Mouse (Mus musculus) left cerebral cortex, adult 2 months (tissue): ENCODE measurements around the gene Plcb1. TPM values are rescaled to one million over a fixed set of nuclear protein-coding genes. Genes with fewer than 3 reads are reported as not detected.

Source experiments
- DNase-seq, 2 experiments: peaks; one replicate each; pipeline ENCODE4 v3.0.0; 2021 to 2022; ENCODE audit warnings: low spot score in 2 of 2, mixed read lengths in 1 of 2; ENCODE audit errors: extremely low spot score in 1 of 2
- H3K27ac ChIP-seq: fragments of 200-600 bp; 2 replicates; pipeline ENCODE4 v1.8.1; 2022
- H3K4me3 ChIP-seq: fragments of 200-600 bp; 2 replicates; pipeline ENCODE4 v1.8.1; 2022
- CTCF ChIP-seq: fragments of 200-600 bp; IDR thresholded peaks from 2 replicates; pipeline ENCODE4 v1.8.1; 2022; ENCODE audit warnings: antibody characterized with exemption, mild to moderate bottlenecking, moderate library complexity
- intact Hi-C: fragments of 180-260 bp; cut with DNase I; formaldehyde crosslinking; loops from one replicate; pipeline ENCODE4 v1.15.1; 2025
- total RNA-seq, 2 experiments: library from RNA; stranded (reverse); gene quantifications; 2 replicates each; pipeline ENCODE4 v1.2.3; 2021

Gene Plcb1
- total RNA-seq, 2 experiments from 2014 or later, result 183 to 185 TPM

GRCm38 (mm10) chr2:134942919-134943318 lies 157.1 kb downstream of the Plcb1 start:
- no peak for DNase-seq
- intact Hi-C loops, result no loop called here
- no peak for TF ChIP-seq CTCF
- Histone ChIP-seq H3K4me3 (no peak overlapping the region), H3K27ac (no peak overlapping the region)

DNA sequence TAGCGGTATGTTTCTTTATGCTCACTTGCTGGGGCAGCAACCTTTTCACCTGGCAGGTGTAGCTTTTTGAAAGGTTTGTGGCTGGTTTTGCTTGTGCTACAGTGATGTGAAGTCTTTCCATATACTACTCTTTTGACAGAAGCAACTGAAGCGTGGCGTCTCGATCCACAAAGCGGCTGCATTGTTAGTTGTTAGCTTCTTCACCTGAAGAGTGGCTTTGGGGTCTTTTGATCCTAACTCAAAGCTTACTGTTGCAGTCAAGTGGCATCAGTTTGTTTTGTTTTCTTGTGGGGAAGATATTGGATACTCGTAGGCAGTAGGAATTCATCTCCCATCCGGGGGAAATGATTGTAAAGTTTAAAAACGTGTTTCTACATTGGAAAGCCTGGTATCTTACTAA lies 160.5 kb downstream of the Plcb1 start:
- Histone ChIP-seq H3K4me3 (no peak overlapping the region), H3K27ac (no peak overlapping the region)
- no peak for TF ChIP-seq CTCF
- intact Hi-C loops, result no loop called here
- DNase-seq, result no peak

DNA sequence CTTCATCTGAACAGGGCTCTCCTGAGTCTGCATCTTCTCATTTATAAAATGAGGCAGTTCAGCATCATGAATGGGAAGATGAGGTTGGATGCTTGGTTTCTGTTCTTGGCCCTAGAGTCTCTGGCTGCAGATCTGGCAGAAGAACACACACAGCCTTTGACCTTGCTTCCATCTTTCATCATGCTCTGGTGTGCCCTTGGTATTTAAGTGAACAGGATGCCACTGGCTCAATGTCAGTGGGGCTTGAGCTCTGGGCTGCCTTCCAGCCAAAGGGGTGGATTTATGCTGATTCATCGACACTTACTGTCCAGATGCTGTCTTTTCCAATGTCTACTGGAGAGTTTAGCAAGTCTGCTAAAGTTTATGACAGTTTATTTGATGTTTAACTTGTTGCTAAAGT lies 161.0 kb downstream of the Plcb1 start:
- no peak overlapping the region for H3K4me3 ChIP-seq
- DNase-seq, result no peak
- no peak for TF ChIP-seq CTCF
- H3K27ac ChIP-seq, result no peak overlapping the region
- intact Hi-C loops, result no loop called here

DNA sequence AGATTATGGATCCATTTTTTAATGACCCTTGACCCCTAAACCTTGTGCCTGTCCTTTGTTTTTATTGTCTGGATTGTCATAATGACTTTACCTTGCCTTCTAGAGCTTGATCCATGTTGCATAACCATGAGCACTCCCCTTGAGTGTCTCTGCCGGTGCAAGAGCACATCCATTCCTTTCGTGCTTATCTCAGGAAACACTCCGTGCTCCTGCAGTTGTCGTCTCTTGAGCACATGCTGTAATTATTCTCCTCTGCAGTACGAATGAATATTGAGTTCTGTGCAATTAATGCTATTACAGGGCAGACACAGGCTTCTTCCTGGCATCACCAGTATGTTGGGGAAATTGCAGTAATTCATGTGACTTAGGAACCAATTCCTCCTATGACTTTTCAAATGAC lies 166.2 kb downstream of the Plcb1 start:
- no peak for TF ChIP-seq CTCF
- DNase-seq, result no peak
- intact Hi-C loops, result no loop called here
- Histone ChIP-seq H3K27ac (no peak overlapping the region), H3K4me3 (no peak overlapping the region)

- H3K4me3 ChIP-seq, result no peak overlapping the region
- intact Hi-C loops, result no loop called here
- TF ChIP-seq CTCF, result no peak
- DNase-seq, result no peak
- H3K27ac ChIP-seq, result no peak overlapping the region
These were observed 170.6 kb downstream of the Plcb1 start for GRCm38 (mm10) chr2:134956436-134956835.

GRCm38 (mm10) chr2:134966131-134966530 lies 180.3 kb downstream of the Plcb1 start:
- Histone ChIP-seq H3K27ac (no peak overlapping the region), H3K4me3 (no peak overlapping the region)
- no peak for TF ChIP-seq CTCF
- intact Hi-C loops, result no loop called here
- DNase-seq, result no peak

- intact Hi-C loops, result no loop called here
- DNase-seq, result no peak
- no peak overlapping the region for H3K4me3 ChIP-seq
- TF ChIP-seq CTCF, result no peak
- H3K27ac ChIP-seq, result no peak overlapping the region
These were observed 182.5 kb downstream of the Plcb1 start for GRCm38 (mm10) chr2:134968380-134968779.

- no peak for TF ChIP-seq CTCF
- DNase-seq, result no peak
- Histone ChIP-seq H3K4me3 (no peak overlapping the region), H3K27ac (no peak overlapping the region; the same call in 1 of the 2 replicates)
- intact Hi-C loops, result loop anchor here (5.0 kb wide), 1 partner anchor 125 kb away; no protein-coding TSS in a partner anchor
These were observed 186.5 kb downstream of the Plcb1 start for GRCm38 (mm10) chr2:134972376-134972775.

DNA sequence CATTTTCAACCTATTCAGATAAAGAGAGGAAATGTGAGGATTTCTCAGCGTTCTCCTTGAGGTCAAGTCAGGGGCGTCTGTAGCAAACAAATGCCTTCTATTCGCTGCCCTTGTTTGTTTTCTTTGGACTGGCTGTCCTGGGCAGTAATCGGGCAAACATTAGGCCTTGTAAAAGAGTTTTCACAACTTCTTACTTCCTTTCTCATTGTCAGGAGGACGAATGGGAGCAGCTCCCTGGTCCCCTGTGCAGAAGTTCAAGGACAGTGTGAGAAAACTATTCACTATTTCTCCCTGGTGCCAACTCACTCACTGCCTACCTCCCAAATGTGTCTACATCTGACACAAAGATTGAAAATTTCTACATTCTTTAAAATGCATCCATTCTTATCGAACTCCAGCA lies 188.8 kb downstream of the Plcb1 start:
- TF ChIP-seq CTCF, result no peak
- intact Hi-C loops, result loop anchor here (5.0 kb wide), 1 partner anchor 127 kb away; no protein-coding TSS in a partner anchor
- H3K27ac ChIP-seq, result no peak overlapping the region; the same call in 1 of the 2 replicates
- no peak for DNase-seq
- H3K4me3 ChIP-seq, result no peak overlapping the region

- H3K27ac ChIP-seq, result no peak overlapping the region
- no peak for DNase-seq
- TF ChIP-seq CTCF, result no peak
- no peak overlapping the region for H3K4me3 ChIP-seq
- intact Hi-C loops, result no loop called here
These were observed 191.0 kb downstream of the Plcb1 start for GRCm38 (mm10) chr2:134976796-134977330.

DNA sequence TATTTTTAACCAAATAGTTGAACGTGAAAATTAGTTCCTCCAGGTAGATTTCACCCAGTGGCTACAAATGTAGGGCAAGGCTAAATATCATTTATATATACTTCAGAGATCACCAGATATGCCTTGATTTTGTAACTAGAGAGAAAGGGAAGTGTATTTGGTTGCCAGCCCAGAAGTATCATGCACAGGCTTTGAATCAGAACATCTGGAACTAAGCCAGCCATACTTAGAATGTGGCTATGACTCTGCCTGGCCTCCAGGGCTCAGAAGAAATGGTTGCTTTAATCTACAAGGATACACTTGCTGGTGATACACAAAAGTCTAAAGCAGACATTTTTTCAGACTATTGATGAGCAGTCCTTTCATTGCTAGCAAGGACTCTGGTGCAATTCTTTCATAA lies 191.8 kb downstream of the Plcb1 start:
- TF ChIP-seq CTCF, result no peak; the same call in 1 of the 2 replicates
- no peak overlapping the region for H3K27ac ChIP-seq
- no peak for DNase-seq
- no peak overlapping the region for H3K4me3 ChIP-seq
- intact Hi-C loops, result no loop called here

DNA sequence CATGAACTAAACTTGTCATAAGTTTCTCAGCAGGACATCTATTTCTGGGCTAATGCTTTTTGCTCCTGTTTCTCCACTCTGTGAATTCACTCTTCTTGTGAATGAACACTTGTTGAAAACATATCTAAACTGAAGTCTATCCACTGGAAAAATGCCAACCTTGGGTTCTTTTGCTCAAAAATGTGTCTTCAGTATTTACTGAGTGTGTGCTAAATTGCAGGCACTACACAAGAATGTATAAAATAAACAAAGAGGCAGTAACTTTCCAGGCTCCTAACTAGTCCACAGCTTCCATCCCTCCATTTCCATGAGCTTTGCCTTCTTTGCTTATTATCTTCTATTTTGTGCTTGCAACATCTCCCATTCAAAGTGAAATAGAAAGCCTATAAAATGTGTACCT lies 195.5 kb downstream of the Plcb1 start:
- no peak for DNase-seq
- no peak overlapping the region for H3K4me3 ChIP-seq
- intact Hi-C loops, result no loop called here
- H3K27ac ChIP-seq, result no peak overlapping the region
- TF ChIP-seq CTCF, result no peak

DNA sequence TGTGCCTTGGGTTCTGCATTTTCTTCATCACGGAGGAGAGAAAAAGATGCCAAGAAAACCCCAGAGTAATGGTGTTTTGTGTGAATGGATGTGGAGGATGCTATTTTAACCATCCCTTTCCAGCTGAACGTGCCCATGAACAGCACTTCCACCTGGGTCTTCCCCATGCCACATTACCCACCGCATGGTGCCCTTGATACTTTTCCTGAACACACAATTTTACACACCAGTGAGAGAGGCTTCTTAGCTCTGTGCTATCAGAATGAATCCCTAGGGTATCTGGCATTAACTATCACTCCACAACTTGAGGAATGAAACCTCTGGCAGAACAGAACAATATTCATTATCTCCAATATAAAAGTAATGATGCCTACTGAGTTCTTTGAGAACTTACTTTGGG lies 199.0 kb downstream of the Plcb1 start:
- no peak for TF ChIP-seq CTCF
- Histone ChIP-seq H3K27ac (no peak overlapping the region), H3K4me3 (no peak overlapping the region)
- intact Hi-C loops, result no loop called here
- no peak for DNase-seq

- intact Hi-C loops, result no loop called here
- no peak for DNase-seq
These were observed 202.1 kb downstream of the Plcb1 start for GRCm38 (mm10) chr2:134987978-134988377.

More at GRCm38 (mm10) chr2:134987978-134988377, 202.1 kb downstream of the Plcb1 start:
- Histone ChIP-seq H3K4me3 (no peak overlapping the region), H3K27ac (no peak overlapping the region)
- TF ChIP-seq CTCF, result no peak
